Mouse (Mus musculus) kidney, embryonic 15.5 days (tissue): ENCODE results near the gene Ids. TPM values are rescaled to one million over a fixed set of nuclear protein-coding genes. Genes with fewer than 3 reads are reported as not detected.

Experiments used
- ATAC-seq: fragments of 200-750 bp; cut with Nextera tagmentation; replicated peaks from 2 replicates; pipeline ENCODE4 v1.8.0; 2017; ENCODE audit warnings: moderate TSS enrichment; ENCODE audit not compliant: low FRiP score
- H3K27ac ChIP-seq: fragments of 300-500 bp; sonication (generic); 2 replicates; pipeline ENCODE4 v1.5.1; 2015; ENCODE audit warnings: mild to moderate bottlenecking, inconsistent platforms
- H3K27me3 ChIP-seq: fragments of 300-500 bp; sonication (generic); 2 replicates; pipeline ENCODE4 v1.6.1; 2015; ENCODE audit warnings: inconsistent platforms
- H3K36me3 ChIP-seq: fragments of 300-500 bp; sonication (generic); 2 replicates; pipeline ENCODE4 v1.6.1; 2015; ENCODE audit warnings: inconsistent platforms
- H3K4me1 ChIP-seq: fragments of 300-500 bp; sonication (generic); 2 replicates; pipeline ENCODE4 v1.6.1; 2015; ENCODE audit warnings: inconsistent platforms
- H3K4me2 ChIP-seq: fragments of 300-500 bp; sonication (generic); 2 replicates; pipeline ENCODE4 v1.6.1; 2015; ENCODE audit warnings: moderate library complexity, mild to moderate bottlenecking, inconsistent platforms
- H3K4me3 ChIP-seq: fragments of 300-500 bp; sonication (generic); replicated peaks from 2 replicates; pipeline ENCODE4 v1.5.1; 2015; ENCODE audit warnings: mild to moderate bottlenecking, inconsistent platforms
- H3K9ac ChIP-seq: fragments of 300-500 bp; sonication (generic); 2 replicates; pipeline ENCODE4 v1.6.1; 2015; ENCODE audit warnings: mild to moderate bottlenecking, inconsistent platforms
- H3K9me3 ChIP-seq: fragments of 300-500 bp; sonication (generic); replicated peaks from 2 replicates; pipeline ENCODE4 v1.6.1; 2016; ENCODE audit warnings: inconsistent platforms
- WGBS: fragments of 180-500 bp; shearing (Covaris S2); methylation state at CpG from one replicate; pipeline ENCODE4 v1.1.7; 2015; ENCODE audit warnings: mixed read lengths; 5-methylcytosine and 5-hydroxymethylcytosine counted together
- polyA plus RNA-seq: library from polyadenylated mRNA; unstranded; fragments of >200 nt; fragmentation: Nextera tagmentation; extraction: Ambion mirVana; gene quantifications from 2 replicates; pipeline ENCODE4 v1.2.1, GENCODE M21; 2015

Gene Ids
- polyA plus RNA-seq, 1 experiment from 2014 or later: 2.8 TPM

GRCm38 (mm10) chrX:70328530-70329143, 36.2 kb downstream of the Ids start:
- WGBS: 70% methylated on average over 2 of the region's 2 CpGs
- Histone ChIP-seq H3K27me3 (0 out of 2 replicates have a peak, but pooled peaks cover 4% of the 10 kb centered on the region), H3K36me3 (no peaks in the 10 kb centered on the region), H3K4me1 (no peaks in the 10 kb centered on the region), H3K27ac (no peak overlapping the region), H3K4me2 (no peak overlapping the region), H3K9me3 (no peaks in the 10 kb centered on the region), H3K4me3 (no peak overlapping the region), H3K9ac (no peak overlapping the region)
- no peak for ATAC-seq

GRCm38 (mm10) chrX:70327656-70328055, 37.2 kb downstream of the Ids start:
- Histone ChIP-seq H3K9ac (no peak overlapping the region), H3K4me1 (no peaks in the 10 kb centered on the region), H3K27me3 (0 out of 2 replicates have a peak, but pooled peaks cover 4% of the 10 kb centered on the region), H3K4me2 (no peak overlapping the region), H3K27ac (no peak overlapping the region), H3K36me3 (no peaks in the 10 kb centered on the region), H3K4me3 (no peak overlapping the region), H3K9me3 (no peaks in the 10 kb centered on the region)
- ATAC-seq: no peak
- WGBS: 68% methylated on average over 1 of the region's 1 CpGs

- Histone ChIP-seq H3K27me3 (no peaks in the 10 kb centered on the region), H3K36me3 (no peaks in the 10 kb centered on the region), H3K4me2 (no peak overlapping the region), H3K9ac (no peak overlapping the region), H3K27ac (no peak overlapping the region), H3K4me3 (no peak overlapping the region), H3K9me3 (no peaks in the 10 kb centered on the region), H3K4me1 (no peaks in the 10 kb centered on the region)
- ATAC-seq: peak; percentile 66; the same call in 1 of the 2 replicates
- 28% methylated on average over 2 of the region's 2 CpGs for WGBS
Observed at GRCm38 (mm10) chrX:70319254-70319653, 45.6 kb downstream of the Ids start.

GRCm38 (mm10) chrX:70314949-70315641, 49.8 kb downstream of the Ids start:
- Histone ChIP-seq H3K27ac (no peak overlapping the region), H3K36me3 (no peaks in the 10 kb centered on the region), H3K4me2 (no peak overlapping the region), H3K9me3 (no peaks in the 10 kb centered on the region), H3K9ac (no peak overlapping the region), H3K4me1 (no peaks in the 10 kb centered on the region), H3K4me3 (no peak overlapping the region), H3K27me3 (no peaks in the 10 kb centered on the region)
- WGBS: 82% methylated on average over 3 of the region's 3 CpGs
- ATAC-seq: no peak

Other genes starting within 250 kb of the Ids start
- 31.7 and 36.4 TPM in 2 replicates for gene 1110012L19Rik, start 20.8 kb upstream of the Ids start, polyA plus RNA-seq
- gene Tmem185a, start 112.1 kb upstream of the Ids start, polyA plus RNA-seq: 43.1 and 44.1 TPM in 2 replicates